In genomic region chr10:79946752-79947322, GRCm38 (mm10) we compare ENCODE assay signal across 10 mouse cellular contexts. TPM values are rescaled to one million over a fixed set of nuclear protein-coding genes. Genes with fewer than 3 reads are reported as not detected.
DNase-seq lines count a peak whose midpoint lies in the region; ATAC-seq and TF ChIP-seq lines count a peak whose summit lies in the region.
"Had no signal": no experiment of that assay in that cellular context is flagged by ENCODE, and none has a peak within 500 bp of the region (broad histone marks: within the 10 kb centered on the region; RNA-seq: fewer than 3 reads in every experiment).

No protein-coding gene starts in this region.

- H3K9me3 ChIP-seq in forebrain, embryonic 12.5 days, result no peaks in the 10 kb centered on the region
- no peaks in the 10 kb centered on the region for H3K9me3 ChIP-seq in forebrain, embryonic 15.5 days
- no peaks in the 10 kb centered on the region for H3K9me3 ChIP-seq in lung, postnatal 0 days (ENCODE audit: low read length)
- no peaks in the 10 kb centered on the region for H3K9me3 ChIP-seq in intestine, postnatal 0 days (ENCODE audit: control insufficient read depth)
- H3K9me3 ChIP-seq in neural tube, embryonic 13.5 days, result no peaks in the 10 kb centered on the region

- intact Hi-C loops in left cerebral cortex, adult 2 months (cut with DNase I), result no loop called here

- H3K4me2 ChIP-seq in forebrain, embryonic 12.5 days, result peak overlapping the region; percentile 6; the same call in 1 of the 2 replicates
- H3K4me2 ChIP-seq in forebrain, embryonic 15.5 days (replicated peaks), result no peak overlapping the region
- 0 out of 2 replicates have a peak overlapping the region, but pooled peaks have one; percentile 19 for H3K4me2 ChIP-seq in lung, postnatal 0 days (replicated peaks; ENCODE audit: low read depth, low read length)
- peak overlapping the region; percentile 64 for H3K4me2 ChIP-seq in intestine, postnatal 0 days (replicated peaks; ENCODE audit: low read depth)
- 0 out of 2 replicates have a peak overlapping the region, but pooled peaks have one; percentile 5 for H3K4me2 ChIP-seq in neural tube, embryonic 13.5 days

- H3K9ac ChIP-seq in forebrain, embryonic 12.5 days, result no peak overlapping the region; the same call in 1 of the 2 replicates
- H3K9ac ChIP-seq in forebrain, embryonic 15.5 days (replicated peaks), result no peak overlapping the region; the same call in 1 of the 2 replicates
- H3K9ac ChIP-seq in lung, postnatal 0 days (replicated peaks; ENCODE audit: low read depth), result no peak overlapping the region
- peak overlapping the region; percentile 40 for H3K9ac ChIP-seq in intestine, postnatal 0 days (ENCODE audit: low read depth, low read length)
- peak overlapping the region; percentile 38; the same call in 1 of the 2 replicates for H3K9ac ChIP-seq in neural tube, embryonic 13.5 days

- H3K4me1 ChIP-seq in forebrain, embryonic 12.5 days, result peaks cover 31% of the 10 kb centered on the region
- H3K4me1 ChIP-seq in forebrain, embryonic 15.5 days, result peaks cover 12% of the 10 kb centered on the region
- peaks cover 22% of the 10 kb centered on the region; the same call in 1 of the 2 replicates for H3K4me1 ChIP-seq in lung, postnatal 0 days (ENCODE audit: insufficient read depth, low read depth, low read length)
- peaks cover 24% of the 10 kb centered on the region for H3K4me1 ChIP-seq in intestine, postnatal 0 days (replicated peaks; ENCODE audit: control insufficient read depth, insufficient read depth, low read length)
- H3K4me1 ChIP-seq in neural tube, embryonic 13.5 days (replicated peaks), result peaks cover 46% of the 10 kb centered on the region

- H3K27me3 ChIP-seq in forebrain, embryonic 12.5 days, result no peaks in the 10 kb centered on the region
- no peaks in the 10 kb centered on the region for H3K27me3 ChIP-seq in forebrain, embryonic 15.5 days
- no peaks in the 10 kb centered on the region for H3K27me3 ChIP-seq in lung, postnatal 0 days (replicated peaks; ENCODE audit: insufficient read depth, low read length)
- H3K27me3 ChIP-seq in intestine, postnatal 0 days (replicated peaks; ENCODE audit: control insufficient read depth, insufficient read depth, low read length), result no peaks in the 10 kb centered on the region
- no peaks in the 10 kb centered on the region for H3K27me3 ChIP-seq in neural tube, embryonic 13.5 days

- 15% methylated on average over 7 of the region's 7 CpGs for WGBS in forebrain, embryonic 12.5 days
- 18% methylated on average over 7 of the region's 7 CpGs for WGBS in forebrain, embryonic 15.5 days
- WGBS in lung, postnatal 0 days, result 22% methylated on average over 7 of the region's 7 CpGs
- 16% methylated on average over 7 of the region's 7 CpGs for WGBS in intestine, postnatal 0 days
- 5% methylated on average over 7 of the region's 7 CpGs for WGBS in neural tube, embryonic 13.5 days

- no peak for TF ChIP-seq EP300 in lung, postnatal 0 days (IDR thresholded peaks at IDR 0.05)

- peak overlapping the region; percentile 36; the same call in 1 of the 2 replicates for H3K27ac ChIP-seq in forebrain, embryonic 12.5 days
- H3K27ac ChIP-seq in forebrain, embryonic 15.5 days (replicated peaks), result no peak overlapping the region
- H3K27ac ChIP-seq in lung, postnatal 0 days (ENCODE audit: low read length), result peak overlapping the region; percentile 84; the same call in 1 of the 2 replicates
- H3K27ac ChIP-seq in intestine, postnatal 0 days (ENCODE audit: low read depth, low read length), result peak overlapping the region; percentile 88
- H3K27ac ChIP-seq in neural tube, embryonic 13.5 days (replicated peaks), result no peak overlapping the region
- no peak overlapping the region for H3K27ac ChIP-seq in left cerebral cortex, adult 2 months

- no peak overlapping the region for H3K4me3 ChIP-seq in forebrain, embryonic 12.5 days (replicated peaks)
- H3K4me3 ChIP-seq in forebrain, embryonic 15.5 days, result no peak overlapping the region
- no peak overlapping the region for H3K4me3 ChIP-seq in lung, postnatal 0 days (ENCODE audit: low read depth, low read length)
- H3K4me3 ChIP-seq in intestine, postnatal 0 days (ENCODE audit: low read depth, low read length), result peak overlapping the region; percentile 21; the same call in 1 of the 2 replicates
- H3K4me3 ChIP-seq in neural tube, embryonic 13.5 days, result no peak overlapping the region
- no peak overlapping the region for H3K4me3 ChIP-seq in left cerebral cortex, adult 2 months

- TF ChIP-seq CTCF in lung, postnatal 0 days (IDR thresholded peaks at IDR 0.05), result no peak
- TF ChIP-seq CTCF in intestine, postnatal 0 days (IDR thresholded peaks at IDR 0.05; ENCODE audit: low read depth), result no peak
- no peak for TF ChIP-seq CTCF in left cerebral cortex, adult 2 months (IDR thresholded peaks at IDR 0.05)

- H3K36me3 ChIP-seq in forebrain, embryonic 12.5 days (replicated peaks), result peaks cover 39% of the 10 kb centered on the region
- peaks cover 12% of the 10 kb centered on the region; the same call in 1 of the 2 replicates for H3K36me3 ChIP-seq in forebrain, embryonic 15.5 days
- peaks cover 30% of the 10 kb centered on the region for H3K36me3 ChIP-seq in lung, postnatal 0 days (ENCODE audit: insufficient read depth, low read length)
- H3K36me3 ChIP-seq in intestine, postnatal 0 days (ENCODE audit: control insufficient read depth, insufficient read depth), result peaks cover 42% of the 10 kb centered on the region
- H3K36me3 ChIP-seq in neural tube, embryonic 13.5 days, result peaks cover 49% of the 10 kb centered on the region

- DNase-seq in lung, postnatal 0 days (ENCODE audit: low spot score), result peak; percentile 42
- no peak for DNase-seq in lung, adult 18-20 months
- no peak for DNase-seq in right cerebral cortex, postnatal 25 days
- no peak for DNase-seq in left cerebral cortex, adult 2 months (ENCODE audit: extremely low spot score in 1 of 2, low spot score in 2 of 2)
- DNase-seq: cerebellum, adult 8-10 months; heart, postnatal 14 days had no signal

- no peak for ATAC-seq in forebrain, embryonic 12.5 days (ENCODE audit: low FRiP score)
- ATAC-seq in forebrain, embryonic 15.5 days (replicated peaks), result no peak
- ATAC-seq in lung, postnatal 0 days, result peak; percentile 9; the same call in 1 of the 2 replicates
- peak; percentile 36 for ATAC-seq in intestine, postnatal 0 days
- peak; percentile 28; the same call in 1 of the 2 replicates for ATAC-seq in neural tube, embryonic 13.5 days (ENCODE audit: low read depth)

RNA-seq across cellular contexts. Expression of gene Wdr18, which starts 13.1 kb away (rescaled TPM):
- polyA plus RNA-seq in forebrain, embryonic 12.5 days (2016; fragmentation: Nextera tagmentation; extraction: Ambion mirVana), result 94.4 and 96.0 TPM in 2 replicates
- polyA plus RNA-seq in forebrain, embryonic 15.5 days (2015; fragmentation: Nextera tagmentation; extraction: Ambion mirVana), result 89.2 and 94.3 TPM in 2 replicates
- 32.8 and 44.2 TPM in 2 replicates for polyA plus RNA-seq in lung, postnatal 0 days (2015; fragmentation: Nextera tagmentation; extraction: Ambion mirVana)
- polyA plus RNA-seq in intestine, postnatal 0 days (2015; fragmentation: Nextera tagmentation; extraction: Ambion mirVana), result 41.9 and 44.0 TPM in 2 replicates
- polyA plus RNA-seq in neural tube, embryonic 13.5 days (2015; fragmentation: Nextera tagmentation; extraction: Ambion mirVana), result 67.0 and 85.7 TPM in 2 replicates
- 10 to 100 TPM; 45.4 to 49.4 TPM for total RNA-seq in left cerebral cortex, adult 2 months (2021)

RNA-seq across cellular contexts. Expression of gene Arid3a, which starts 20.0 kb away (rescaled TPM):
- polyA plus RNA-seq in forebrain, embryonic 12.5 days (2016; fragmentation: Nextera tagmentation; extraction: Ambion mirVana), result 4.5 and 4.7 TPM in 2 replicates
- polyA plus RNA-seq in forebrain, embryonic 15.5 days (2015; fragmentation: Nextera tagmentation; extraction: Ambion mirVana), result 2.7 and 3.1 TPM in 2 replicates
- polyA plus RNA-seq in lung, postnatal 0 days (2015; fragmentation: Nextera tagmentation; extraction: Ambion mirVana), result 4.8 and 7.1 TPM in 2 replicates
- polyA plus RNA-seq in intestine, postnatal 0 days (2015; fragmentation: Nextera tagmentation; extraction: Ambion mirVana), result 8.7 and 13.2 TPM in 2 replicates
- polyA plus RNA-seq in neural tube, embryonic 13.5 days (2015; fragmentation: Nextera tagmentation; extraction: Ambion mirVana), result 3.4 and 5.4 TPM in 2 replicates
- 1 to 10 TPM; 5.7 to 10.0 TPM for total RNA-seq in left cerebral cortex, adult 2 months (2021)

RNA-seq across cellular contexts. Expression of gene Grin3b, which starts 23.7 kb away (rescaled TPM):
- 0.46 TPM in 2 replicates for polyA plus RNA-seq in forebrain, embryonic 12.5 days (2016; fragmentation: Nextera tagmentation; extraction: Ambion mirVana)
- 0.50 and 0.63 TPM in 2 replicates for polyA plus RNA-seq in forebrain, embryonic 15.5 days (2015; fragmentation: Nextera tagmentation; extraction: Ambion mirVana)
- polyA plus RNA-seq in lung, postnatal 0 days (2015; fragmentation: Nextera tagmentation; extraction: Ambion mirVana), result 0.24 and 0.32 TPM in 2 replicates
- polyA plus RNA-seq in intestine, postnatal 0 days (2015; fragmentation: Nextera tagmentation; extraction: Ambion mirVana), result 0.08 and 0.17 TPM in 2 replicates
- polyA plus RNA-seq in neural tube, embryonic 13.5 days (2015; fragmentation: Nextera tagmentation; extraction: Ambion mirVana), result 0.58 and 0.61 TPM in 2 replicates
- under 1 TPM; 0.14 to 0.20 TPM for total RNA-seq in left cerebral cortex, adult 2 months (2021)

RNA-seq across cellular contexts. Expression of gene R3hdm4, which starts 25.8 kb away (rescaled TPM):
- 162 and 173 TPM in 2 replicates for polyA plus RNA-seq in forebrain, embryonic 12.5 days (2016; fragmentation: Nextera tagmentation; extraction: Ambion mirVana)
- 272 and 277 TPM in 2 replicates for polyA plus RNA-seq in forebrain, embryonic 15.5 days (2015; fragmentation: Nextera tagmentation; extraction: Ambion mirVana)
- polyA plus RNA-seq in lung, postnatal 0 days (2015; fragmentation: Nextera tagmentation; extraction: Ambion mirVana), result 123 and 129 TPM in 2 replicates
- polyA plus RNA-seq in intestine, postnatal 0 days (2015; fragmentation: Nextera tagmentation; extraction: Ambion mirVana), result 62.0 and 62.8 TPM in 2 replicates
- polyA plus RNA-seq in neural tube, embryonic 13.5 days (2015; fragmentation: Nextera tagmentation; extraction: Ambion mirVana), result 237 and 249 TPM in 2 replicates
- 100 to 1,000 TPM; 318 to 346 TPM for total RNA-seq in left cerebral cortex, adult 2 months (2021)

RNA-seq across cellular contexts. Expression of gene Kiss1r, which starts 30.1 kb away (rescaled TPM):
- 0.96 and 1.1 TPM in 2 replicates for polyA plus RNA-seq in forebrain, embryonic 12.5 days (2016; fragmentation: Nextera tagmentation; extraction: Ambion mirVana)
- polyA plus RNA-seq in forebrain, embryonic 15.5 days (2015; fragmentation: Nextera tagmentation; extraction: Ambion mirVana), result 2.2 and 2.7 TPM in 2 replicates
- polyA plus RNA-seq in lung, postnatal 0 days (2015; fragmentation: Nextera tagmentation; extraction: Ambion mirVana), result 1.6 and 1.7 TPM in 2 replicates
- polyA plus RNA-seq in intestine, postnatal 0 days (2015; fragmentation: Nextera tagmentation; extraction: Ambion mirVana), result 0.21 and 0.47 TPM in 2 replicates
- 2.1 and 2.4 TPM in 2 replicates for polyA plus RNA-seq in neural tube, embryonic 13.5 days (2015; fragmentation: Nextera tagmentation; extraction: Ambion mirVana)
- 1 to 10 TPM; 6.6 to 9.1 TPM for total RNA-seq in left cerebral cortex, adult 2 months (2021)

Comparison
In these comparisons a context has a peak if more than half of its experiments do, and no peak if none do; other contexts are left out.
1. H3K27ac ChIP-seq: peak in forebrain, embryonic 12.5 days (single experiment), lung, postnatal 0 days (single experiment) and intestine, postnatal 0 days (single experiment); none in forebrain, embryonic 15.5 days (single experiment), neural tube, embryonic 13.5 days (single experiment) and left cerebral cortex, adult 2 months (single experiment).
2. ATAC-seq: peak in lung, postnatal 0 days (single experiment), intestine, postnatal 0 days (single experiment) and neural tube, embryonic 13.5 days (single experiment); none in forebrain, embryonic 12.5 days (single experiment) and forebrain, embryonic 15.5 days (single experiment).
3. H3K9ac ChIP-seq: peak in intestine, postnatal 0 days (single experiment) and neural tube, embryonic 13.5 days (single experiment); none in forebrain, embryonic 12.5 days (single experiment), forebrain, embryonic 15.5 days (single experiment) and lung, postnatal 0 days (single experiment).